Mouse (Mus musculus): ENCODE measurements around the gene Ttc19.
"Not testable (repeated sequence)": the region's sequence is repeated elsewhere in the genome, so short reads cannot be mapped to it uniquely, and the experiment has no call there.

The Ttc19 gene

GRCm38 (mm10) chr11:62285020-62285419 is 3.7 kb downstream of the Ttc19 start:
- DNase-seq: no peak

DNA sequence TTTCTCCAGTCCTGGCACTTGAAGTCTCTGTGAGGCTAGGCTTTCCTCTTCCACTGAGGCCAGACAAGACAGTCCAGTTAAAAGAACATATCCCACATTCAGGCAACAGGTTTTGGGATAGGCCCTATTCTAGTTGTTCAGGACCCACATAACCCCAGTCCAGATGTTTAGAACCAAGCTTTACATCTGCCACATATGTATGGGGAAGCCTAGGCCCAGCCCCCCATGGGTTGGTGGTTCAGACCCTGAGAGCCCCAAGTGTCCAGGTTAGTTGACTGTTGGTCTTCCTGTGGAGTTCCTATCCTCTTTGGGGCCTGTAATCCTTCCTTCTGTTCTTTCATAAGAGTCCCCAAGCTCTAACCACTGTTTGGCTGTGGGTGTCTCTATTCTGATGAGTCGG is 6.4 kb downstream of the Ttc19 start:
- no peak for DNase-seq

DNA sequence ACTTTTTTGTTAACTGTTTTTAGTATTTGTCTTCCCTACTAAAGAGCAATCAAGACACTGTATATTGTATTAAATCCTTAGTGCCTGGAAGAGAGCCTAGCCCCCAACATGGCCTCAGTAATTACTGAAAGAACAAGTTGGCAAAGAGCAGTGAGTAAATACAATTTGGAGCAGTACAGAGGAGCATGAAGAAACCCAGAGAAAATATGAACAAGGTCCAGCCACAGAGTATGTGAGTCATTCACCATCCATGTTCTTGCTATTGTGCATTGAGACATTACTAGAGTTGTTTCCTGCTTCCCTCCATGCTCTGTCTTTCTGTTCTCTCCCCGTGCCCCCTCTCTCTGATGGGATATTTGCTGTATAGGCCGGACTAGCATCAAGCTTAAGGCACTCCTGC is 12.8 kb downstream of the Ttc19 start:
- DNase-seq: no peak

GRCm38 (mm10) chr11:62298883-62299282 is 17.6 kb downstream of the Ttc19 start:
- no peak for DNase-seq

DNA sequence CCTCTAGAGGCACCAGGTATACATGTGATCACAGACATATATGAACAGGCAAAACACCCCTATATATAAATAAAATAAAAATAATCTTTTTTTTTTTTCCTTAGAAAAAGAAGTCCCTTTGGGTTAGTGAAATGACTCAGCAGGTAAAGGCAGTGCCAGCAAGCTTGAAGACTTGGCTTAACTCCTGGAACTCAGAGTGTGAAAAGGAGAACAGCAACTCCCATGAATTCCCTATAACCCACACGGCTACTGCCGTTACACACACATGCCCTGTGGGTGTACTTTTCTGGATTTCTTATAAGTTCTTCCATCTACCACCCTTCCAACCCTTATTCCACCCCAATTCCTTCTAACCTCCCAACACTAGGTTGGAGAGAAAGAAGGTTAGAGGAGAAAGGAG is 24.6 kb downstream of the Ttc19 start:
- DNase-seq: peak; percentile 55

DNA sequence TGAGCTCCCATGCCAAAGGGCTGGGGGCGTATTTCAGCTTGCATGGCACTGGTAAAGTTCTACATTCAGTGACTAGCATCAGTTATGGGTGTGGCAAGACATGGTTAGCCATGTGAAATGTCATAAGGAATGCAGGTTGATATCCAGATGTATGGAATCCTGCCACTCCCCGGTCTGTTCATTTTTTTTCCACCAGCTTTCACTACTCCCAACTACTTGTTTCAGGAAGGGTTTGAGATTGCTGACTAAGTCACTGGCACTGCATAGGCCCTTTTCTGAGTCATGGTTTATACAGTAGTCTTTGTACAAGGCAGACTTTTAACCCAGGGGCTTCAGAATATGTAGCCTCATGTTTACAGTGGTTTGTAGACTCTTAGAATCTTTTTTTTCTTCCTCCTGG is 28.0 kb downstream of the Ttc19 start:
- DNase-seq: no peak

DNA sequence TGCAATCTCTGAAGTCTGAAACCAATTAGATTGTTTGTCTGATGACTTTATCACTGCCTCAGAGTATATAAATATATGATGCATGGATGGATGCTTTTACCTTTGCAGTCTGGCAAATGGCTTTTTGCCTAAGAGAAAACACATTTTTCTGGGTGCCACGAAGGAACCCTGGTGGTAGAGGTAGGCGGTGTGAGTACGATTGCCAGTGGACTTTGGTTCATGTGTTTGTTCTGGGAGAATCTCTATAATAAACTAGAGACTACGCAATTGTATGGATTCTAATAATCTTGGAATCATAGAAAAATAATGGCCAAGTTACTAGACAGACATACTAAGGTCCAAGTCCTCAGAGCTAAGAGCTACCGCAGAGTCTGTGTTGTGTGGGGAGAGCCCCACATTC is 33.7 kb downstream of the Ttc19 start:
- DNase-seq: no peak

DNA sequence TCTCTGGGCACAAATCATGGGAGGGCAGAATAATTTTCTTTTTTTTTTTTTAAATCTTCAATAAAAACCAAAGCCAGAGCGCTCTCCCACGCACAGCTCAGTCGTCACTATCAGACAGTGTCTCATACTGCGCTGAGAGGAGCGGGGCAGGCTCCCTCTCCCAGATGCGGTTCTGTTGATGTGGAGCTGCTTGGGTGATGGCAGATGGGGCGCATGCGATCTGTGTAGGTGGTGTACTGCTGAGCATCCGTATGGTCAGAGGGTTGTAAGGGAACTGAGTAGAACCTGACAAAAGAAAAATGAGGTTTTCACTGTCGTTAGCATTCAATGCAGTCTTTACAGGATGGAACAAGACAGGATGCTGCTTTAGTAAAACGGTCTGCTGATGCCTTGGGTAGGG is 36.5 kb downstream of the Ttc19 start:
- peak; percentile 88 for DNase-seq

DNA sequence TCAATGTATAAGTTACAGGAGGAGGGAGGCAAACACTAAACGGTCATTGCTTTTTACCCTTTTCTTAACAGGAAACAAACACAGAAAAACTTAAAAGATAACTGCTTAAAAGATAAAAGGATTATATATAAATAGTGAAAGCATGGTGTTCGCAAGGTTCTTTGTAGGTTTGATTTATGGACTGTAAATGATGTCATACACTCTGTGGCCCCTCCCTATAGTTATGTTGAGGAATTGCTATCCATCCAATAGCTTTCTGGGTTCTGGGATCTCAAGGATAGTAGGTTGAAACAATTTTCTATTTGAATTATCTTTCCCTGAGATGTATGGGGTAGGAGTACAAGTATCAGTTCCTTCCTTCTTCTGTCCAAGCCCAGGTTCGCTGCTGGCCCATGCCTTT is 38.8 kb downstream of the Ttc19 start:
- DNase-seq: no peak

DNA sequence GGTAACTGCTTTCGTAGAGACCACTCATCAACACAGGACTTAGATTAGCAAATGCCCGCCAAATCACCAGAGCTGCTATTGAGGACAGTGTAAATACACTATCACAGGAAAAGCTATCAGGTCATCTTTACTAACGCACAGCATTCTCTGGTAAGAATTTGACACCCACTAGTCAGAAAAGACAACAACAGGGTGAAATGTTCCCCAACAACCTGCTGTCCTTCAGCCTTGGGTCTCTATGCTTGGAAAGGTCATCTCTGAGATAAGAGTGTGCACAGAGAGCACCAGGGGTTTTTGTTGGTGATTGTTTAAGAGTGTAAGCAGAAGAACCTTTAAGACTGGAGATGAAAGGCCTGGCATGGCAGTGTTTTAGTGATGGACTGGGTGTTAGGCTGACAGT is 42.4 kb downstream of the Ttc19 start:
- DNase-seq: no peak

- no peak for DNase-seq
Observed at GRCm38 (mm10) chr11:62331141-62331540, 49.9 kb downstream of the Ttc19 start.

GRCm38 (mm10) chr11:62332228-62332627 is 51.0 kb downstream of the Ttc19 start:
- DNase-seq: no peak

- DNase-seq: no peak
Observed at GRCm38 (mm10) chr11:62343002-62343401, 61.7 kb downstream of the Ttc19 start.

DNA sequence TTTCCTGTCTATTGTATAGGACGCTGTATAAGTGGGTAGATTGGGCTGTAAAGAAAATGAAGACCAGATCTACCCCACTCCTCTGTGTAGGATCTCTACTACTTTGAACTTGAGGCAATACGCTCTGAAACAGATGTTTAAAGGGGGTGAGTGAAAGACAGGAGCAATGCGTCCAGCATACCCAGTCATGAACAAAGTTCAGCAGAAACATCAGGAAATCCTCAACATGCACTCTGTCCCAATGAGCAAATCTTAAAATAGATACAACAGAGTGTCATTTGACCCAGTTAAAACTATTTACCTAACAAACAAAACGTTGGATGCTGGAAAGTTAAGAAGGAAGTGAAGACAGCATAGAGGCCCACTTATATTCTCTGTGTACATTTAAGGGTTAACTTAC is 70.7 kb downstream of the Ttc19 start:
- DNase-seq: no peak

GRCm38 (mm10) chr11:62355216-62355615 is 73.9 kb downstream of the Ttc19 start:
- no peak for DNase-seq

GRCm38 (mm10) chr11:62366879-62367278 is 85.6 kb downstream of the Ttc19 start:
- DNase-seq: no peak

DNA sequence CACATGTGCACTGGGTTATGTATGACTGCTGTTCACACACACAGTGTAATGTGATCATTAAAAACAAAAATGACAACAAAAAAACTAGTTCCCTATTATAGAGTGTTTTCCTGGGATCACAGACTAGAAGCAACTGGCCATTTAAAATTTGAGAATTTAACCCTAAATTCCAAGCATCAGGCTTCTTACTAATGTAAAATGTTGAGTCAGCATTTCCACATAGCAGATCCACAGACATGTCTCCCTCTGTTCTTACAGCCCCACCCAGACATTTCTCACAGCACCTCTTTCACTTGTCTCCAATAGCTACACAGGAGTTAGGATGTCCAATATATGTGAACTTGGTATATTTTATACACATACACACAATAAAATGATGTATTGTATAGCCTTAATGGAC is 88.7 kb downstream of the Ttc19 start:
- DNase-seq: no peak

GRCm38 (mm10) chr11:62371776-62372175 is 90.5 kb downstream of the Ttc19 start:
- no peak for DNase-seq

GRCm38 (mm10) chr11:62377202-62377851 is 96.1 kb downstream of the Ttc19 start:
- not testable (repeated sequence) for DNase-seq

All from right cerebral cortex, adult 18-20 months (tissue).